Mouse (Mus musculus) myocyte (in vitro differentiated cells): ENCODE results near the gene Cnih2.

Experiments
- CEBPB ChIP-seq: IDR thresholded peaks from 2 replicates; pipeline ENCODE4 v1.6.1; 2011; ENCODE audit warnings: mild to moderate bottlenecking, moderate library complexity; ENCODE audit not compliant: poor library complexity, insufficient read depth, severe bottlenecking
- E2F4 ChIP-seq: IDR thresholded peaks from one replicate; pipeline ENCODE4 v1.6.1; 2011; ENCODE audit warnings: mild to moderate bottlenecking, control low read depth, moderate library complexity; ENCODE audit not compliant: insufficient read depth
- MAX ChIP-seq: IDR thresholded peaks from one replicate; pipeline ENCODE4 v1.6.1; 2011; ENCODE audit warnings: low read depth, mild to moderate bottlenecking, control low read depth
- MYOG ChIP-seq, 3 experiments: IDR thresholded peaks; one replicate each; pipeline ENCODE4 v1.6.1; 2011; ENCODE audit warnings: control low read depth in 2 of 3, low read depth in 2 of 3, mild to moderate bottlenecking in 2 of 3; ENCODE audit not compliant: insufficient read length in 2 of 3, control insufficient read depth in 1 of 3, insufficient read depth in 1 of 3
- POLR2A ChIP-seq: IDR thresholded peaks from one replicate; pipeline ENCODE4 v1.6.1; 2011; ENCODE audit warnings: low read depth, mild to moderate bottlenecking, control low read depth, moderate library complexity; ENCODE audit not compliant: insufficient read length
- POLR2AphosphoS2 ChIP-seq: IDR thresholded peaks from one replicate; pipeline ENCODE4 v1.6.1; 2011; ENCODE audit warnings: low read depth, control low read depth; ENCODE audit not compliant: insufficient read length
- USF1 ChIP-seq: IDR thresholded peaks from one replicate; pipeline ENCODE4 v1.6.1; 2011; ENCODE audit warnings: low read depth, mild to moderate bottlenecking, control low read depth, moderate library complexity

DNA sequence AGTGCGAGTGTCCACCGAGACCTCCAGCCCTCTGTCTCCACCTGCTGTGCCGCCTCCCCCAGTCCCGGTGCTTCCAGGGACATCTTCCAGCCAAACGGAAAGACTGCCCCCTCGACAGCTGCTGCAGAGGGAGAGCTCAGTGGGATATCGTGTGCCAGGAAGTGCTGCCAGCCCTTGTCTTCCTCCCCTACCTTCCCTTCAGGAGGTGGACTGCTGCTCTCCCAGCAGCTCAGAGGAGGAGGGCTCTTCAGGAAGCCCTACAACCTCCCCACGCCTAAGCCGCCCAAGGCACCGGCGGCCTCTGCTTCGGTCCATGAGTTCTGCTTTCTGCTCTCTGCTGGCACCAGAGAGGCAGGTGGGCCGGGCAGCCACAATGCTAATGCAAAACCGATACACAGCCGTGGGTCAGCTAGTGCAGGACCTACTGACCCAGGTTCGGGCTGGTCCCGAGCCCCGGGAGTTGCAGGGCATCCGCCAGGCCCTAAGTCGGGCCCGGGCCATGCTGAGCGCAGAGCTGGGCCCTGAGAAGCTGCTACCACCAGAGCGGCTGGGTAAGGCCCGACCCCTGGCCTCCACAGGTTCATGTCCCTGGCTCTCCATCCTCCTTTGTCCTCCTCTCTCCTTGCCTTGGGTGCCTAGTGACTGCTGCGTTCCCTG is 46.0 kb downstream of the Cnih2 start:
- TF ChIP-seq POLR2A, result peak; percentile 42
- no peak for TF ChIP-seq MAX
- TF ChIP-seq CEBPB, result no peak
- TF ChIP-seq E2F4, result no peak
- peak; percentile 60 to 97 (median 90) for TF ChIP-seq MYOG (IDR thresholded peaks at IDR 0.05; ENCODE audit: control insufficient read depth in 1 of 3, insufficient read depth in 1 of 3, insufficient read length in 2 of 3, low read depth in 2 of 3)
- peak; percentile 75 for TF ChIP-seq POLR2AphosphoS2
- TF ChIP-seq USF1, result no peak
